Mouse (Mus musculus) retina, adult 2 months (tissue): ENCODE measurements at regions not wholly inside any gene's neighbourhood (a gene's known extent, or its start where the extent isn't known, plus 50 kb on each side); places are given as distances from the start of the nearest gene placed in this dataset.

Source experiments
- DNase-seq: peaks from one replicate; pipeline ENCODE4 v3.0.0-alpha.2; 2012; ENCODE audit warnings: low read depth, low spot score

GRCm38 (mm10) chr13:112071209-112071955 lies 216.9 kb upstream of the Ankrd55 start:
- no peak for DNase-seq

GRCm38 (mm10) chr13:112071956-112072314 lies 216.3 kb upstream of the Ankrd55 start:
- no peak for DNase-seq

GRCm38 (mm10) chr13:112073519-112074406 lies 214.5 kb upstream of the Ankrd55 start:
- no peak for DNase-seq

- DNase-seq: no peak
These were observed 212.3 kb upstream of the Ankrd55 start for GRCm38 (mm10) chr13:112075847-112076479.

- no peak for DNase-seq
These were observed 210.2 kb upstream of the Ankrd55 start for GRCm38 (mm10) chr13:112078088-112078487.

GRCm38 (mm10) chr13:112081935-112082334 lies 206.3 kb upstream of the Ankrd55 start:
- no peak for DNase-seq

- DNase-seq: no peak
These were observed 203.6 kb upstream of the Ankrd55 start for GRCm38 (mm10) chr13:112084484-112085278.

- no peak for DNase-seq
These were observed 199.9 kb upstream of the Ankrd55 start for GRCm38 (mm10) chr13:112088312-112088771.

GRCm38 (mm10) chr13:112090737-112091136 lies 197.5 kb upstream of the Ankrd55 start:
- DNase-seq: no peak

- no peak for DNase-seq
These were observed 192.6 kb upstream of the Ankrd55 start for GRCm38 (mm10) chr13:112095595-112096139.

- no peak for DNase-seq
These were observed 188.2 kb upstream of the Ankrd55 start for GRCm38 (mm10) chr13:112099953-112100591.

- DNase-seq: no peak
These were observed 187.4 kb upstream of the Ankrd55 start for GRCm38 (mm10) chr13:112100592-112101420.

GRCm38 (mm10) chr13:112101421-112101756 lies 186.9 kb upstream of the Ankrd55 start:
- no peak for DNase-seq

- no peak for DNase-seq
These were observed 182.3 kb upstream of the Ankrd55 start for GRCm38 (mm10) chr13:112105953-112106352.

- DNase-seq: no peak
These were observed 173.5 kb upstream of the Ankrd55 start for GRCm38 (mm10) chr13:112114741-112115201.

- no peak for DNase-seq
These were observed 172.0 kb upstream of the Ankrd55 start for GRCm38 (mm10) chr13:112116101-112116726.

- DNase-seq: no peak
These were observed 169.7 kb upstream of the Ankrd55 start for GRCm38 (mm10) chr13:112118564-112118963.

- no peak for DNase-seq
These were observed 168.6 kb upstream of the Ankrd55 start for GRCm38 (mm10) chr13:112119611-112120041.

GRCm38 (mm10) chr13:112120346-112120745 lies 167.9 kb upstream of the Ankrd55 start:
- DNase-seq: no peak
